Mouse (Mus musculus): ENCODE measurements around the gene Sqstm1. TPM values are rescaled to one million over a fixed set of nuclear protein-coding genes. Genes with fewer than 3 reads are reported as not detected.

Gene Sqstm1
- polyA plus RNA-seq, 1 experiment = 332 TPM

GRCm38 (mm10) chr11:50243926-50244325 lies 33.3 kb upstream of the Sqstm1 start:
- no peak overlapping the region for H3K4me3 ChIP-seq (ENCODE audit: insufficient read depth, low read length)
- TF ChIP-seq CTCF (IDR thresholded peaks at IDR 0.05; ENCODE audit: borderline replicate concordance, insufficient read depth, low read length) (no peak), POLR2A (IDR thresholded peaks at IDR 0.05; ENCODE audit: low read depth, low read length) (no peak)

GRCm38 (mm10) chr11:50240235-50240911 lies 29.7 kb upstream of the Sqstm1 start:
- no peak for TF ChIP-seq CTCF (IDR thresholded peaks at IDR 0.05; ENCODE audit: borderline replicate concordance, insufficient read depth, low read length)
- TF ChIP-seq POLR2A (IDR thresholded peaks at IDR 0.05; ENCODE audit: low read depth, low read length) = no peak
- Histone ChIP-seq H3K4me1 (ENCODE audit: control insufficient read depth, insufficient read depth, low read length) (peaks cover 8% of the 10 kb centered on the region), H3K27ac (ENCODE audit: insufficient read depth, low read length) (no peak overlapping the region), H3K4me3 (ENCODE audit: insufficient read depth, low read length) (no peak overlapping the region)

More at GRCm38 (mm10) chr11:50243926-50244325, 33.3 kb upstream of the Sqstm1 start:
- Histone ChIP-seq H3K27ac (ENCODE audit: insufficient read depth, low read length) (no peak overlapping the region), H3K4me1 (ENCODE audit: control insufficient read depth, insufficient read depth, low read length) (peaks cover 2% of the 10 kb centered on the region; the same call in 1 of the 2 replicates)

- no peak overlapping the region for H3K4me3 ChIP-seq (ENCODE audit: insufficient read depth, low read length)
- no peak overlapping the region for H3K27ac ChIP-seq (ENCODE audit: insufficient read depth, low read length)
- H3K4me1 ChIP-seq (ENCODE audit: control insufficient read depth, insufficient read depth, low read length) = peaks cover 6% of the 10 kb centered on the region; the same call in 1 of the 2 replicates
- TF ChIP-seq POLR2A (IDR thresholded peaks at IDR 0.05; ENCODE audit: low read depth, low read length) = no peak
- TF ChIP-seq CTCF (IDR thresholded peaks at IDR 0.05; ENCODE audit: borderline replicate concordance, insufficient read depth, low read length) = no peak
Measured at GRCm38 (mm10) chr11:50238821-50239791, 28.5 kb upstream of the Sqstm1 start.

- H3K27ac ChIP-seq (ENCODE audit: insufficient read depth, low read length) = no peak within 1 kb of the TSS
- H3K4me1 ChIP-seq (ENCODE audit: control insufficient read depth, insufficient read depth, low read length) = peaks cover 6% of the 10 kb centered on the region; the same call in 1 of the 2 replicates
- TF ChIP-seq CTCF (IDR thresholded peaks at IDR 0.05; ENCODE audit: borderline replicate concordance, insufficient read depth, low read length) = no peak
- no peak for TF ChIP-seq POLR2A (IDR thresholded peaks at IDR 0.05; ENCODE audit: low read depth, low read length)
- H3K4me3 ChIP-seq (ENCODE audit: insufficient read depth, low read length) = peak within 1 kb of the TSS; percentile 44
Measured at GRCm38 (mm10) chr11:50238324-50238723, 27.7 kb upstream of the Sqstm1 start, which contains the start of gene Ltc4s. Ltc4s (minus strand) TSS chr11:50238616.

- Histone ChIP-seq H3K4me1 (ENCODE audit: control insufficient read depth, insufficient read depth, low read length) (peaks cover 6% of the 10 kb centered on the region; the same call in 1 of the 2 replicates), H3K27ac (ENCODE audit: insufficient read depth, low read length) (no peak overlapping the region), H3K4me3 (ENCODE audit: insufficient read depth, low read length) (peak overlapping the region; percentile 44)
- TF ChIP-seq POLR2A (IDR thresholded peaks at IDR 0.05; ENCODE audit: low read depth, low read length) (no peak), CTCF (IDR thresholded peaks at IDR 0.05; ENCODE audit: borderline replicate concordance, insufficient read depth, low read length) (no peak)
Measured at GRCm38 (mm10) chr11:50236937-50237835, 26.6 kb upstream of the Sqstm1 start.

GRCm38 (mm10) chr11:50236540-50236936 lies 25.9 kb upstream of the Sqstm1 start:
- Histone ChIP-seq H3K4me3 (ENCODE audit: insufficient read depth, low read length) (peak overlapping the region; percentile 44), H3K4me1 (ENCODE audit: control insufficient read depth, insufficient read depth, low read length) (peaks cover 6% of the 10 kb centered on the region; the same call in 1 of the 2 replicates), H3K27ac (ENCODE audit: insufficient read depth, low read length) (no peak overlapping the region)
- TF ChIP-seq CTCF (IDR thresholded peaks at IDR 0.05; ENCODE audit: borderline replicate concordance, insufficient read depth, low read length) (peak; percentile 55; the same call in 1 of the 2 replicates), POLR2A (IDR thresholded peaks at IDR 0.05; ENCODE audit: low read depth, low read length) (peak; percentile 35; the same call in 1 of the 2 replicates)

GRCm38 (mm10) chr11:50234606-50235005 lies 24.0 kb upstream of the Sqstm1 start:
- Histone ChIP-seq H3K4me1 (ENCODE audit: control insufficient read depth, insufficient read depth, low read length) (peaks cover 11% of the 10 kb centered on the region; the same call in 1 of the 2 replicates), H3K27ac (ENCODE audit: insufficient read depth, low read length) (no peak overlapping the region), H3K4me3 (ENCODE audit: insufficient read depth, low read length) (no peak overlapping the region)
- TF ChIP-seq POLR2A (IDR thresholded peaks at IDR 0.05; ENCODE audit: low read depth, low read length) (no peak), CTCF (IDR thresholded peaks at IDR 0.05; ENCODE audit: borderline replicate concordance, insufficient read depth, low read length) (no peak)

GRCm38 (mm10) chr11:50233993-50234392 lies 23.4 kb upstream of the Sqstm1 start:
- Histone ChIP-seq H3K4me1 (ENCODE audit: control insufficient read depth, insufficient read depth, low read length) (peaks cover 11% of the 10 kb centered on the region; the same call in 1 of the 2 replicates), H3K4me3 (ENCODE audit: insufficient read depth, low read length) (no peak overlapping the region), H3K27ac (ENCODE audit: insufficient read depth, low read length) (no peak overlapping the region)
- TF ChIP-seq POLR2A (IDR thresholded peaks at IDR 0.05; ENCODE audit: low read depth, low read length) = no peak
- TF ChIP-seq CTCF (IDR thresholded peaks at IDR 0.05; ENCODE audit: borderline replicate concordance, insufficient read depth, low read length) = no peak

- peaks cover 15% of the 10 kb centered on the region; the same call in 1 of the 2 replicates for H3K4me1 ChIP-seq (ENCODE audit: control insufficient read depth, insufficient read depth, low read length)
- H3K4me3 ChIP-seq (ENCODE audit: insufficient read depth, low read length) = no peak overlapping the region
- no peak for TF ChIP-seq POLR2A (IDR thresholded peaks at IDR 0.05; ENCODE audit: low read depth, low read length)
- no peak for TF ChIP-seq CTCF (IDR thresholded peaks at IDR 0.05; ENCODE audit: borderline replicate concordance, insufficient read depth, low read length)
- H3K27ac ChIP-seq (ENCODE audit: insufficient read depth, low read length) = no peak overlapping the region
Measured at GRCm38 (mm10) chr11:50233022-50233421, 22.4 kb upstream of the Sqstm1 start.
